Mouse (Mus musculus): ENCODE data around the gene Akt3. TPM values are rescaled to one million over a fixed set of nuclear protein-coding genes. Genes with fewer than 3 reads are reported as not detected.

Gene Akt3
- total RNA-seq (2014; fragmentation: Nextera tagmentation) (28.1 and 36.3 TPM in 2 replicates), total RNA-seq (2017) (36.7 and 47.1 TPM in 2 replicates)

DNA sequence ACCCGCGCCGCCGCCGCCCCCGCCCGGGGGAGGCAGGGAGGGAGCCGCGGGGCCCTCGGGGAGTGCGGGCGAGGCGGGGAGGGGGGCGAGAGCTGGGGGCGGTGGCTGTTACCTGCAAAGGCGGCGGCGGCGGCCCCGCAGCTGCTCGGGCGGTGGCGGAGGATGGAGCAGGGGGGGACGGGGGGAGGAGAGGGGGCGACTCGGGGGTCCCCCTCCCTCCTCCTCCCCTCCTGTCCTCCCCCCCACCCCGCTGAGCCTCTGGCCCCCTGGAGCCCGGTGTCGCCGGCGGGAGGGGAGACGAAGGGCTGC is at the start of gene Akt3:
TSS of gene Akt3 (minus strand) at position 170 of the 309 bp plus-strand sequence.
- ATAC-seq (replicated peaks; ENCODE audit: poor library complexity, severe bottlenecking), result no peak

DNA sequence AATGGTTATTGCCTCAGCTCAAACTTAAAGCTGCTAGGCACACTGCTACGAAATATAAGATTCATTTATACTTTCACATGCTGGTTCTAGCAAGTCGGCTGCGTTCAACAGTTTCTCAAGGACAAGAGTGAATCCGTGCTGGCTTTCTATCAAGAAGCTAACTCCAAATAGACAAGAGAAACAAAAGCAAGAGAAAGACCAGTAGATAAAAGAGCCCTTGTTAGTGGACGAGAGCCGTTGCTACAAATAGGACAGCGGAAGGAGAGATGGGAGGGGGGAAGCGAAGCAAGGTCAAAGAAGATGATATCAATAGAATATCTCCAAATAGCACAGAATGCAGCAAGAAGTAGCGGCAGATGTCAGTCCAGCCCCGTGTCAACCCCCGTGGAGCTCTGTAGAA is 49.5 kb upstream of the Akt3 start:
- ATAC-seq (replicated peaks; ENCODE audit: poor library complexity, severe bottlenecking), result no peak

GRCm38 (mm10) chr1:177298231-177298630 is 40.2 kb upstream of the Akt3 start:
- ATAC-seq (replicated peaks; ENCODE audit: poor library complexity, severe bottlenecking), result no peak

DNA sequence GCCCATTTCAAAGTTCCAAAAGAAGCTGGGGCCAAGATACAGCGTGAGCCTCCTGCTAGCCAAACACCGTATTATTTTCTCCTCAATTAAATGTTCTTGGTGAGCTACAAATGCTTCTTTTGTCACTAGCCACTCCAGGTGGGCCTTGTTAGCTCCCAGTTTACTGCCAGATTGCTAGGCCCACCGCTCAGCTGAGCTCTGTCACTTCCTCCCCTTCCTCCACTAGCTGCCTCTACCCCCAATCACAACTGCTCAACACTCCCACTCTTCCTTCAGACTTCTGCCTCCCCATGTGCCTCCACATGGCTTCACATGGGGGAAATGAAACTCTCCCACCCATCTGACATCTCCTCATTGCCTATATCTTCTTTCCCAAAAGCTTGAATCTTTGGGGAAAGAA is 28.8 kb upstream of the Akt3 start:
- ATAC-seq (replicated peaks; ENCODE audit: poor library complexity, severe bottlenecking), result peak; percentile 91

GRCm38 (mm10) chr1:177281925-177282324 is 23.9 kb upstream of the Akt3 start:
- ATAC-seq (replicated peaks; ENCODE audit: poor library complexity, severe bottlenecking), result peak; percentile 60

GRCm38 (mm10) chr1:177277361-177277760 is 19.4 kb upstream of the Akt3 start:
- ATAC-seq (replicated peaks; ENCODE audit: poor library complexity, severe bottlenecking), result no peak

DNA sequence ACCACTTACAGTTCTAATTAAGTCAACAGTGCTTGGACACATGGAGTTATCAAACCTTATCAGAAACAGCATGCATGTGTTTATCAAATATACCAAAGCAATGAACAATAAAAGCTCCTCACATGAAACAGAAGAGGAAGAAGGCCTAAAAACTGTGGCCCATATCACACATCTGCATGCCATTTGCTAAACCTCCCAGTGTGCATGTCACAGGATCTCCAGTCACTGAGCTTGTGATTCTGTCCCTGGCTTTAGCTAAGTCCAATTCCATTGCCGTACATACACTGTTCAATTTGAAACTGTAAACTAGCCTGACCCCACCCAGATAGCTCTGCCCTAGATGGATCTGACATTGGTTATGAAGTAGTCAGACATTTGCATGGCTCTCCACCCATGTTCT is 9.6 kb upstream of the Akt3 start:
- no peak for ATAC-seq (replicated peaks; ENCODE audit: poor library complexity, severe bottlenecking)

- ATAC-seq (replicated peaks; ENCODE audit: poor library complexity, severe bottlenecking), result no peak
Measured at GRCm38 (mm10) chr1:177262926-177263325, 4.9 kb upstream of the Akt3 start.

DNA sequence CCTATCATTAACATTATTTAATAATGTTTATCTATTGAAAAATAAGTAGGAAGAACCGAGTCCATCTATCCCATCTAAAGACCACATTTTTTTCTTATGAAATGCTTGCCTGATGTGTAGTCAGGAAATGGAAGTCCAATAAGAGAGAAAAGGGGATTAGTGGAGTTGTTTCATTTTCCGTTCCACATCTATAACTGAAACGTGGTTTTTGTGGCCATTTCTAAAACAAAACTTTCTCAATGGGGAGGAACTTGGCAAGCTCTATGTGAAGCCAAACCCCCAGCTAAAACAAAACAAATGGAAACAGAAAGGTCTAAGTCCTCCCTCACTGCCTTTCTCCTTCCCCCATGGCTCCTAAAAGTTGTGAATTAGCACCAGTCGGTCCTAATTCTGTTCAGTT is 2.8 kb upstream of the Akt3 start:
- ATAC-seq (replicated peaks; ENCODE audit: poor library complexity, severe bottlenecking), result peak; percentile 38

DNA sequence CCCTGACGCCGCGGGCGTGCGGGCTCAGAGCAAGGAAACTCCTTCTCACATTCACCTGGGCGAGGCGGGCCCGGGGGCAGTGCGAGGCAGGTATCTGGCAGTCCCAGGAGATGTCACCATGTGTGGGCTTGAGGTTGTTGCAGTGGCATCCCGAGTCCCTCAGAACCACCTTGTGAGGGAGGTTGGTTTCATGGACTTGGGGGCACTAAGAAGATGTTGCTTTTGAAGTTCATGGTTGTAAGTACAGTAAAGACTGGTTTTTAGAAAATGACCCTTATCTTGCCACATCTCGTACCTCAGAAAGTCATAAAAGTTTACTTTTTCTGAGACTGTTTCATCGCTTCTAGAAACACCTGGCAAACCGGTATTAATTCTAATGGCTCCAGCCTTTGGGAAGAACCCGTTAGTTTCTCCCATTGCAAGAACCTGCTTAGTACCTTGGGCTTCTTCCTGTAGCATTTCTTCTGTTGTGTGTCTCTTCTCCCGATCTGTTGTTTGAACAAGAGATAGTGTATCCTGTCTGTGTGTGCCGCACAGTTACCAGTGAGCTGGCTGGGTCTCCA is 1.1 kb upstream of the Akt3 start:
- no peak for ATAC-seq (replicated peaks; ENCODE audit: poor library complexity, severe bottlenecking)

GRCm38 (mm10) chr1:177258343-177259037 is 487 bp upstream of the Akt3 start:
- peak; percentile 60 for ATAC-seq (replicated peaks; ENCODE audit: poor library complexity, severe bottlenecking)

GRCm38 (mm10) chr1:177257178-177258033 is 597 bp downstream of the Akt3 start:
- ATAC-seq (replicated peaks; ENCODE audit: poor library complexity, severe bottlenecking), result peak; percentile 28

GRCm38 (mm10) chr1:177248638-177249037 is 9.4 kb downstream of the Akt3 start:
- ATAC-seq (replicated peaks; ENCODE audit: poor library complexity, severe bottlenecking), result peak; percentile 27; the same call in 1 of the 2 replicates

GRCm38 (mm10) chr1:177238368-177238767 is 19.6 kb downstream of the Akt3 start:
- ATAC-seq (replicated peaks; ENCODE audit: poor library complexity, severe bottlenecking), result no peak

DNA sequence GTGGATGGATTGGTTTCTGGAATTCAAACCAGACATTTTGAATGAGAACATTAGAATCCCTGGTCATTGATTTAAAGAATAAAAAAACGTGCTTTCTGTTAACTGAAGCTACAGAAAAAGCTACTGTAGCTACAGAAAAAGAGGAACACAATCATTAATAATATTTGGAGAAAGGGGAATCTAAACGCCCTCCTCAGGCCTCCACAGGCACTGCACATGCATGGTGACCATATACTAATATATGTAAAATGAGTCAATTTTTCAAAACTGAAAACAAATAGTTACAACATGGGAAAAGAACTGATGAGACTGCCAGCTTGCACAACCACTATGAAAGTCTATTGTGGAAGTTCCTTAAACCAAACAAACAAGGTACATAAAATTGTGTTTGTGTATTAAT is 21.3 kb downstream of the Akt3 start:
- peak; percentile 83 for ATAC-seq (replicated peaks; ENCODE audit: poor library complexity, severe bottlenecking)

- ATAC-seq (replicated peaks; ENCODE audit: poor library complexity, severe bottlenecking), result no peak
Measured at GRCm38 (mm10) chr1:177236249-177236648, 21.8 kb downstream of the Akt3 start.

GRCm38 (mm10) chr1:177234462-177234861 is 23.5 kb downstream of the Akt3 start:
- ATAC-seq (replicated peaks; ENCODE audit: poor library complexity, severe bottlenecking), result no peak

DNA sequence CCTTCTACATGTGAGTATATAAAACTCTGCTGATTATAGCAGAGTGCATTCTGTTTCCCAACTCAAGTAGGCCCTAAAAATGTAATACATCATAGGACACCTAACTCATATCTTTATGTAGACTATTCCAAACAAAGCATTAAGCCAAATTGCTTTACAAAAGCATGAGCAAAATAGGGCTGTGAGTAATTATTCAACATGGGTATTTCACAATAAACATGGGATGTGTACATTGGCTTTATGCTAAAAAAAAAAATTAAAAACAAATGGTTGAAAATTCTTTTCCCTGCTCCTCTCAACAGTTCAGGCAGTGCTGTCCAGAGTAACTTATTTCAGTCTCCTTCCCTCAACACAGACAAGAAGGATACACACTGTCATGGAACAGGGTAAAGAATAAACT is 26.9 kb downstream of the Akt3 start:
- ATAC-seq (replicated peaks; ENCODE audit: poor library complexity, severe bottlenecking), result no peak

GRCm38 (mm10) chr1:177198978-177199377 is 59.0 kb downstream of the Akt3 start:
- ATAC-seq (replicated peaks; ENCODE audit: poor library complexity, severe bottlenecking), result no peak

DNA sequence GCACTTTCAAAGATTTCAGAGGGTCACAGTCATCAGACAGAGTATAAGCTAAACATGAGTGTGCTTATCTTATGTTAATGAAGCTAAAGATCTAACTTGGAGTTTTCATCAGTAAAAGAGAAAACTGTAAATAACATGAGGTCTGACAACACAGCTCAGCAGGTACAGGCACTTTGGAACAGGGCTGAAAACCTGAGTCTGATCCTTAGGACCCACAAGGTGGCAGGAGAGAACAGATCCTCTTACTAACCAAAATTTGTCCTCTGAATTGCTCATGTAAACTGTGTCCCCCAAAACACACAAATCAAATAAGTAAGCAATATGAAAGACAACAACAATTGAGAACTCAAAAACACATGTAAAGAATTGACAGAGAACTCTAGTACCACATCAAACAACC is 62.8 kb downstream of the Akt3 start:
- ATAC-seq (replicated peaks; ENCODE audit: poor library complexity, severe bottlenecking), result no peak

DNA sequence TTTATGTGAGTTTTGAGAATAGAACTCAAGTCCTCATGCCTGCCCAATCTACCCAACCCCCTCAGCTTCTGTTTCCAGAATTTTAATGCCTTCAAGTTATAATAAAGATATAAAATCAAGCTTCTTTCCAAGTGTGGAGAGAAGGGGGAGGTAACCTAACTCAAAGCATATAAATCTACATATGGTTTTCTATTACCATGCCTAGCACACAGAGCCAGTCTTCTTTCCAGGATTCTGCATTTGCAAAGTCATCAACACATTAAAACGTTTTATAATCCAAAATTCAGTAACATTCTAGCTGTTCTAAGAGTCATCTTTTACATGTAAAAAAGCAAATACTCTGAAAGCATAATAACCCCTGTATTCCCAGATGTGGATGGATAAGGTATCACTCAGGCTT is 63.7 kb downstream of the Akt3 start:
- no peak for ATAC-seq (replicated peaks; ENCODE audit: poor library complexity, severe bottlenecking)

Data from granulocyte monocyte progenitor cell, adult 5-6 weeks (primary cell).